Mouse (Mus musculus) C2C12 (cell line): ENCODE data around the gene Zfp385c. TPM values are rescaled to one million over a fixed set of nuclear protein-coding genes. Genes with fewer than 3 reads are reported as not detected.

Source experiments
- H3K27me3 ChIP-seq: one replicate; pipeline ENCODE4 v1.6.1; 2011; ENCODE audit not compliant: control insufficient read depth, insufficient read depth, insufficient read length
- H3K36me3 ChIP-seq: one replicate; pipeline ENCODE4 v1.6.1; 2011; ENCODE audit not compliant: control insufficient read depth, insufficient read depth
- H3K4me3 ChIP-seq: one replicate; pipeline ENCODE4 v1.5.1; 2011; ENCODE audit warnings: mild to moderate bottlenecking, control low read depth; ENCODE audit not compliant: poor library complexity, insufficient read depth, severe bottlenecking
- H3K79me2 ChIP-seq: one replicate; pipeline ENCODE4 v1.6.1; 2011; ENCODE audit not compliant: control insufficient read depth, insufficient read depth
- H3K79me3 ChIP-seq: one replicate; pipeline ENCODE4 v1.6.1; 2011; ENCODE audit warnings: low read depth, control low read depth
- H3ac ChIP-seq: one replicate; pipeline ENCODE3; 2011; ENCODE audit warnings: low read depth; ENCODE audit not compliant: control insufficient read depth, insufficient read length
- CEBPB ChIP-seq: IDR thresholded peaks from one replicate; pipeline ENCODE4 v1.6.1; 2011; ENCODE audit warnings: low read depth, mild to moderate bottlenecking, control low read depth, moderate library complexity
- CTCF ChIP-seq: IDR thresholded peaks from one replicate; pipeline ENCODE4 v1.5.1; 2011; ENCODE audit not compliant: control insufficient read depth, insufficient read depth, insufficient read length
- FOSL1 ChIP-seq: IDR thresholded peaks from one replicate; pipeline ENCODE4 v1.8.0; 2011; ENCODE audit warnings: mild to moderate bottlenecking, low read length; ENCODE audit not compliant: poor library complexity, insufficient read depth, severe bottlenecking
- MAX ChIP-seq: IDR thresholded peaks from one replicate; pipeline ENCODE4 v1.6.1; 2011; ENCODE audit warnings: mild to moderate bottlenecking, control low read depth
- MYOD1 ChIP-seq: IDR thresholded peaks from one replicate; pipeline ENCODE4 v1.6.1; 2011; ENCODE audit warnings: low read depth; ENCODE audit not compliant: control insufficient read depth, insufficient read length
- MYOG ChIP-seq: IDR thresholded peaks from one replicate; pipeline ENCODE4 v1.6.1; 2011; ENCODE audit not compliant: control insufficient read depth, insufficient read length; ENCODE audit errors: extremely low read depth
- USF1 ChIP-seq: IDR thresholded peaks from one replicate; pipeline ENCODE4 v1.6.1; 2011; ENCODE audit warnings: low read depth, mild to moderate bottlenecking, control low read depth, moderate library complexity
- polyA plus RNA-seq: library from polyadenylated mRNA; unstranded; fragments of >200 nt; fragmentation: generic; extraction: Trizol; gene quantifications from one replicate; pipeline ENCODE4 v1.2.1, GENCODE M21; 2012; ENCODE audit warnings: missing spikeins

The Zfp385c gene
- polyA plus RNA-seq, 1 experiment, result not detected

DNA sequence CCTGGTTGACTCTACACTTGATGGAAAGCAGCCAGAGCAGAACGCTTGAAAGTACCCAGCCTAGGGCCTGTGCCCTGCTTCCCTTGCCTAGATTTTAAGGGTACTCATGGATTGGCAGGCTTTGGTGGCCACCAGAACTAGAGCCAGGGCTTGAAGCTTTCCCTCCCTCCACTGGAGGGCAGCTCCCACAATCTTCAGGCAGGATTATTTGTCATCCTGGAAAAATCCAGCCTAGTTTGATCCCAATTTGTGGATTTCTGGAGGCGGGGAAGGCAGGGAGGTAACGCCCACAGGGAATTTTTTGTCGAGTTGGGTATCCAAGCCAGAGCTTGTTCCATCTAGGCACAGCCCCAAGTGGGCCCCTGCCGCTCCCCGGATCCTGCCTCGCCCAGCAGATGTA is 1.9 kb downstream of the Zfp385c start:
- H3K4me3 ChIP-seq, result no peak overlapping the region
- no peak overlapping the region for H3ac ChIP-seq
- H3K79me2 ChIP-seq, result no peaks in the 10 kb centered on the region
- H3K27me3 ChIP-seq, result no peaks in the 10 kb centered on the region
- H3K79me3 ChIP-seq, result no peaks in the 10 kb centered on the region
- H3K36me3 ChIP-seq, result no peaks in the 10 kb centered on the region
- TF ChIP-seq USF1, result no peak
- TF ChIP-seq MYOD1, result no peak
- no peak for TF ChIP-seq MYOG
- TF ChIP-seq CTCF, result no peak
- TF ChIP-seq FOSL1, result no peak
- no peak for TF ChIP-seq CEBPB
- TF ChIP-seq MAX, result no peak

DNA sequence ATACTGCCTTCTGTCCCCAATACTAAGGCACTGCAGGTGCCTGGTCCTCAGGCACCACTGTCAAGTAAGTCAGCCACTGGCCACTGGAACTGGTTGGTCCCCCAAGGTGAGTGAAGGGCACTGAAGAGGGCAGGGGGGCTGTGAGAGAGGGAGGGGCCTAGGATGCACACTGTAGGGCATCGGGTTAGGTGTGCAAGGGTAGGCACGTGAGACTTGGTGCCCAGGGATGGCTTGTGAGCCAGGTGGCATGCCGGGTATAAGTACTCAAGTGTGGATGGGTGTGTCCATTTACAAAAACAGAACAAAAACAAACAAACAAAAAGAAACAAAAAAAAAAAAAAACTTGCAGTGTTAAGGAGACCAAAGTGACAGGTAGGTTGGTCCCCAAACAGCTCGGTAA is 3.8 kb downstream of the Zfp385c start:
- no peaks in the 10 kb centered on the region for H3K79me2 ChIP-seq
- no peak overlapping the region for H3K4me3 ChIP-seq
- H3K27me3 ChIP-seq, result peaks cover 7% of the 10 kb centered on the region
- TF ChIP-seq MAX (no peak), USF1 (no peak), CTCF (no peak), MYOD1 (no peak), MYOG (no peak), CEBPB (no peak), FOSL1 (no peak)
- no peaks in the 10 kb centered on the region for H3K79me3 ChIP-seq
- no peaks in the 10 kb centered on the region for H3K36me3 ChIP-seq
- no peak overlapping the region for H3ac ChIP-seq

DNA sequence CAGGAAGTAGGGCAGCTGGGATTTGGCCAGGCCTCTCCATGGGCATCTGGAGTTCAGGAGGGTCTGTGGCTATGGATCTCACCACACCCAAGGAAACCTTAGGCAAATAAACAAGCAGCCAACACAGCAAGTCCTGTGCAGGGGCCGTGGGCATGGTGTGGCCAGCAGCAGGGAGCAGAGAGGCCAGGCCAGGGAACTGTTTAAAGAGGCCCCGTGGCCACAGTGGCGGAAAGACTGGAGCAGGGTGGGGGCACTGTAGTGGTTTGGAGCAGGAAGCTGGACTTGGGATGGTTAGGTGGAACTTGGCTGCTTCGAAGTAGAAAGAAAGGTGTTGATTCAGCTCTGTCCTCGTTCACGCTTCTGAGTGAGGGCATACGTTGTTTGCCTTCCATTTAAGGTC is 5.0 kb downstream of the Zfp385c start:
- no peak overlapping the region for H3K4me3 ChIP-seq
- TF ChIP-seq USF1 (no peak), CTCF (no peak), FOSL1 (no peak), MYOG (no peak), MYOD1 (no peak), CEBPB (no peak), MAX (no peak)
- no peaks in the 10 kb centered on the region for H3K36me3 ChIP-seq

GRCm38 (mm10) chr11:100685371-100685770 is 6.9 kb downstream of the Zfp385c start:
- Histone ChIP-seq H3K79me3 (no peaks in the 10 kb centered on the region), H3K4me3 (no peak overlapping the region), H3K27me3 (peaks cover 24% of the 10 kb centered on the region), H3ac (no peak overlapping the region), H3K79me2 (no peaks in the 10 kb centered on the region), H3K36me3 (no peaks in the 10 kb centered on the region)
- no peak for TF ChIP-seq MYOD1
- TF ChIP-seq CTCF, result no peak
- TF ChIP-seq MYOG, result no peak
- TF ChIP-seq CEBPB, result no peak
- no peak for TF ChIP-seq FOSL1
- no peak for TF ChIP-seq USF1
- no peak for TF ChIP-seq MAX

More for the DNA sequence above, 5.0 kb downstream of the Zfp385c start:
- Histone ChIP-seq H3K79me3 (no peaks in the 10 kb centered on the region), H3ac (no peak overlapping the region), H3K79me2 (no peaks in the 10 kb centered on the region), H3K27me3 (peaks cover 14% of the 10 kb centered on the region)

GRCm38 (mm10) chr11:100684084-100684483 is 8.2 kb downstream of the Zfp385c start:
- Histone ChIP-seq H3K79me2 (no peaks in the 10 kb centered on the region), H3K79me3 (no peaks in the 10 kb centered on the region), H3ac (no peak overlapping the region), H3K36me3 (no peaks in the 10 kb centered on the region), H3K4me3 (no peak overlapping the region), H3K27me3 (peaks cover 29% of the 10 kb centered on the region)
- TF ChIP-seq FOSL1, result no peak
- no peak for TF ChIP-seq USF1
- no peak for TF ChIP-seq MYOG
- no peak for TF ChIP-seq MYOD1
- no peak for TF ChIP-seq CEBPB
- TF ChIP-seq CTCF, result no peak
- no peak for TF ChIP-seq MAX

GRCm38 (mm10) chr11:100682526-100682925 is 9.7 kb downstream of the Zfp385c start:
- no peaks in the 10 kb centered on the region for H3K36me3 ChIP-seq
- no peaks in the 10 kb centered on the region for H3K79me3 ChIP-seq
- TF ChIP-seq CEBPB (no peak), MYOG (no peak), MYOD1 (no peak), USF1 (no peak), CTCF (no peak), FOSL1 (no peak), MAX (no peak)
- H3ac ChIP-seq, result no peak overlapping the region
- peaks cover 30% of the 10 kb centered on the region for H3K27me3 ChIP-seq
- no peaks in the 10 kb centered on the region for H3K79me2 ChIP-seq
- no peak overlapping the region for H3K4me3 ChIP-seq
